Mouse (Mus musculus) heart, embryonic 11.5 days (tissue): ENCODE data around the gene Trp53rka. TPM values are rescaled to one million over a fixed set of nuclear protein-coding genes. Genes with fewer than 3 reads are reported as not detected.

Experiments used
- ATAC-seq: fragments of 200-750 bp; cut with Nextera tagmentation; replicated peaks from 2 replicates; pipeline ENCODE4 v1.8.0; 2017; ENCODE audit warnings: moderate library complexity; ENCODE audit not compliant: insufficient number of reproducible peaks, low FRiP score, low TSS enrichment
- H3K27ac ChIP-seq: fragments of 300-500 bp; sonication (generic); 2 replicates; pipeline ENCODE4 v1.5.1; 2014; ENCODE audit warnings: mild to moderate bottlenecking, low read depth, low read length
- H3K27me3 ChIP-seq: fragments of 300-500 bp; sonication (generic); 2 replicates; pipeline ENCODE4 v1.6.1; 2014; ENCODE audit warnings: mild to moderate bottlenecking, low read length, mixed read lengths; ENCODE audit not compliant: control insufficient read depth, insufficient read depth
- H3K36me3 ChIP-seq: fragments of 300-500 bp; sonication (generic); 2 replicates; pipeline ENCODE4 v1.6.1; 2014; ENCODE audit warnings: mild to moderate bottlenecking, low read length, moderate library complexity, mixed read lengths; ENCODE audit not compliant: control insufficient read depth, insufficient read depth
- H3K4me1 ChIP-seq: fragments of 300-500 bp; sonication (generic); 2 replicates; pipeline ENCODE4 v1.6.1; 2014; ENCODE audit warnings: low read length; ENCODE audit not compliant: control insufficient read depth, insufficient read depth
- H3K4me2 ChIP-seq: fragments of 300-500 bp; sonication (generic); 2 replicates; pipeline ENCODE4 v1.6.1; 2014; ENCODE audit warnings: mild to moderate bottlenecking, moderate library complexity
- H3K4me3 ChIP-seq: fragments of 300-500 bp; sonication (generic); 2 replicates; pipeline ENCODE4 v1.5.1; 2014; ENCODE audit warnings: low read depth, low read length
- H3K9ac ChIP-seq: fragments of 300-500 bp; sonication (generic); 2 replicates; pipeline ENCODE4 v1.6.1; 2014; ENCODE audit warnings: mild to moderate bottlenecking, low read depth, low read length, moderate library complexity
- H3K9me3 ChIP-seq: fragments of 300-500 bp; sonication (generic); replicated peaks from 2 replicates; pipeline ENCODE4 v1.6.1; 2016; ENCODE audit warnings: low read length; ENCODE audit not compliant: control insufficient read depth
- WGBS: fragments of 180-500 bp; shearing (Covaris S2); extraction: QIAGEN DNeasy Blood & Tissue Kit; methylation state at CpG from one replicate; pipeline ENCODE4 v1.1.7; 2014; ENCODE audit not compliant: insufficient replicate concordance; 5-methylcytosine and 5-hydroxymethylcytosine counted together
- polyA plus RNA-seq: library from polyadenylated mRNA; unstranded; fragments of >200 nt; fragmentation: Nextera tagmentation; extraction: Ambion mirVana; gene quantifications from 2 replicates; pipeline ENCODE4 v1.2.1, GENCODE M21; 2014

Trp53rka gene
- polyA plus RNA-seq, 1 experiment from 2014 or later, result 24.8 TPM

DNA sequence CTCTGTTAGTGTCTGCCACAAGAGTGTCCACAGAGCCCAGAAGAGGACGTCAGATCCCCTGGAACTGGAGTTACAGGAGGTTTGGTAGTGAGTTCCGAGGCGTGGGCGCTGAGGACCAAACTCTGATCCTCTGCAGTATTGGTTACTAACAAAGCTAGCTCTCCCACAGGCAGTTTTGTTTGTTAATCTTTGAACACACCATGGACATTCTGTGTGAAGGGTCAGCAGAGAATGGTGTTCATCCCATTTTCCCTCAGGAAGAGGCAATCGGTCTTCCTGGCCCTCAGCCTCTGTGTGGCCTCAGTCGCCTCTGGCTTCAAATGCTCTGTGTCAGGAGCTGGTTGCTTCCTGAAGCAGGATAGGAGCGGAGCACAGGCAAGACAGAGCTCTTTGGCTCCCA lies 17.7 kb downstream of the Trp53rka start:
- Histone ChIP-seq H3K9ac (no peak overlapping the region), H3K4me1 (0 out of 2 replicates have a peak, but pooled peaks cover 3% of the 10 kb centered on the region), H3K4me2 (no peak overlapping the region), H3K36me3 (no peaks in the 10 kb centered on the region), H3K27ac (no peak overlapping the region), H3K4me3 (no peak overlapping the region), H3K27me3 (peaks cover 30% of the 10 kb centered on the region), H3K9me3 (no peaks in the 10 kb centered on the region)
- ATAC-seq, result no peak
- 79% methylated on average over 7 of the region's 7 CpGs for WGBS

GRCm38 (mm10) chr2:165473003-165473402 lies 20.1 kb downstream of the Trp53rka start, which contains the start of gene Slc13a3:
Gene Slc13a3 (minus strand): TSS chr2:165473230.
- Histone ChIP-seq H3K4me3 (peak within 1 kb of the TSS; percentile 21), H3K27me3 (peaks cover 30% of the 10 kb centered on the region), H3K9ac (no peak within 1 kb of the TSS), H3K9me3 (no peaks in the 10 kb centered on the region), H3K4me2 (peak within 1 kb of the TSS; percentile 58), H3K36me3 (no peaks in the 10 kb centered on the region), H3K27ac (no peak within 1 kb of the TSS), H3K4me1 (0 out of 2 replicates have a peak, but pooled peaks cover 3% of the 10 kb centered on the region)
- ATAC-seq, result no peak
- 3% methylated on average over 35 of the region's 35 CpGs for WGBS

GRCm38 (mm10) chr2:165471943-165472342 lies 21.2 kb downstream of the Trp53rka start:
- no peak overlapping the region for H3K4me3 ChIP-seq
- H3K9me3 ChIP-seq, result no peaks in the 10 kb centered on the region
- ATAC-seq, result no peak
- 0 out of 2 replicates have a peak, but pooled peaks cover 3% of the 10 kb centered on the region for H3K4me1 ChIP-seq
- no peak overlapping the region for H3K27ac ChIP-seq
- peaks cover 30% of the 10 kb centered on the region for H3K27me3 ChIP-seq
- 67% methylated on average over 11 of the region's 11 CpGs for WGBS
- no peak overlapping the region for H3K4me2 ChIP-seq
- H3K9ac ChIP-seq, result no peak overlapping the region
- no peaks in the 10 kb centered on the region for H3K36me3 ChIP-seq

GRCm38 (mm10) chr2:165470167-165470566 lies 23.0 kb downstream of the Trp53rka start:
- 0 out of 2 replicates have a peak, but pooled peaks cover 3% of the 10 kb centered on the region for H3K4me1 ChIP-seq
- H3K4me3 ChIP-seq, result no peak overlapping the region
- H3K27ac ChIP-seq, result no peak overlapping the region
- H3K27me3 ChIP-seq, result peaks cover 34% of the 10 kb centered on the region
- H3K4me2 ChIP-seq, result no peak overlapping the region
- no peaks in the 10 kb centered on the region for H3K36me3 ChIP-seq
- 33% methylated on average over 5 of the region's 5 CpGs for WGBS
- ATAC-seq, result no peak
- H3K9ac ChIP-seq, result no peak overlapping the region
- H3K9me3 ChIP-seq, result no peaks in the 10 kb centered on the region

DNA sequence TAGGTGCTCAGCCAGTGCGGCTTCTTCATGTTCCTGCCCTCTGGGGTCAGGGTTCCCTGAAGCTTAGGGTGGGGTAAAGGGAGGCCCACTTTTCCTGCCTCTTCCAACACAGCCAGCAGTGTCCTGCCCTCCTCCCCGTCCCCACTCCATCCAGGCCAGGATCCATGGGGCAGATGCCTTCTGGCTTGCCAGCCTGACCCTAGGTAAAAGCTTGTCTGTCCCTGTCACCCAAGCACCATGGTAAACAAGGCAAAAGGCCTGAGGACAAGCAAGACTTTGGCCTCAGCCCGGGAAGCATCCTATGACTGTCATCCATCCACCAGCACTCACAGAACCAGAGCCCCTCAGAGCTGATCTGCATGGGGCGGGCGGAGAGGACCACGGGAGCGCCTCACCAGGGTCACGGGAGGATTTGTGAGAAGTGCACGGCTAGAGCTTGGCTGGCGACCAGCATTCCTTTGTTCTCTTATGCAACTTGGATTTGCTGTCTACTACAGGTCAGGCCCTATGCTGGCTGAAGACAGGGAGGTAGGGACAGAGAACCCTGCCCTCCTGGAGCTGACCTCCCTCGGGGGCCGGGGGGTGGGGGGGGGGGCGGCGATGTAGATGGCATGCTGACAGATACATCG lies 25.2 kb downstream of the Trp53rka start:
- Histone ChIP-seq H3K9me3 (no peaks in the 10 kb centered on the region), H3K9ac (no peak overlapping the region), H3K27ac (no peak overlapping the region), H3K36me3 (no peaks in the 10 kb centered on the region), H3K27me3 (peaks cover 22% of the 10 kb centered on the region), H3K4me1 (0 out of 2 replicates have a peak, but pooled peaks cover 1% of the 10 kb centered on the region), H3K4me2 (no peak overlapping the region), H3K4me3 (no peak overlapping the region)
- ATAC-seq, result no peak
- WGBS, result 48% methylated on average over 15 of the region's 15 CpGs

DNA sequence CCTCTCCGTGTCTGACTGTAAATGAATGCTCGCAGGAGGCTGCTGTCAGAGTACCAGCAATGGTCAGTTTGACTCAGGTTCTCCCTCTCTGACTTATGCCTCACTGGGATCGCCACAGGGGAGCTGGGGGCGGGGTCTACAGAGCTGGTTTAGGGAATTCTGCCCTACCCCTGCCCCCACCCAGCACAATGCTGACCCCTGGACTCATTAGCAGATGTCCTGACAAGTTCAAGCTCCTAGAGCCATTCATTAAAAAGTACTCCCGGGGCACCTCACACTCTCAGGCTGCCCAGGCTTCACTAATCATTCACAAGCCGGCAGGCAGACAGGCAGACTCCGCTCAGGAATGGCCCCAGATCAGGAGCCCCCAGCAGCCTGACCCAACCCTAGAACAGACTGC lies 33.5 kb downstream of the Trp53rka start:
- H3K9me3 ChIP-seq, result no peaks in the 10 kb centered on the region
- no peaks in the 10 kb centered on the region for H3K36me3 ChIP-seq
- no peak for ATAC-seq
- no peaks in the 10 kb centered on the region for H3K27me3 ChIP-seq
- H3K27ac ChIP-seq, result no peak overlapping the region
- 23% methylated on average over 7 of the region's 7 CpGs for WGBS
- H3K4me2 ChIP-seq, result no peak overlapping the region
- H3K4me1 ChIP-seq, result no peaks in the 10 kb centered on the region
- no peak overlapping the region for H3K9ac ChIP-seq
- H3K4me3 ChIP-seq, result no peak overlapping the region

DNA sequence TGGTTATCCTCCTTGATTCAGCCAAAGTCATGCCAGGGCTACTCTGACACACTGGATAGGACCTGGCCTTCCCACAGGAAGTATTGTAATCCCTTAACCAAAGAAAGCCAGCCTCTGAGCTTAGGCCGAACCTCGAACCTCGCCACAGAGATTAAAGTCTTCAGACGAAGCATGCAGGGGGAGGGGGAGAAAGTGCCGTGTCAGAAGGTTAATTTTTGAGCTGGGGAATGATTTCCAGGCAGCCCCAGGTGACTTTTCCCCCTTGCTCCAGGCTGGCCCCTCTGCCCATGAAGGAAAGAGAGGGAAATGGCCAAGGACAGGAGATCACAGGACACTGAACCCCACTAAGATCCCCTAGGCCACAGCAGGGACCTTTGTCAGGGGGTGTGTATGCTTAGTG lies 34.9 kb downstream of the Trp53rka start:
- no peak for ATAC-seq
- Histone ChIP-seq H3K36me3 (no peaks in the 10 kb centered on the region), H3K4me3 (no peak overlapping the region), H3K4me2 (no peak overlapping the region), H3K27ac (no peak overlapping the region), H3K9ac (no peak overlapping the region), H3K4me1 (no peaks in the 10 kb centered on the region), H3K9me3 (no peaks in the 10 kb centered on the region), H3K27me3 (no peaks in the 10 kb centered on the region)
- 62% methylated on average over 5 of the region's 5 CpGs for WGBS

- no peak for ATAC-seq
- no peaks in the 10 kb centered on the region for H3K4me1 ChIP-seq
- no peak overlapping the region for H3K4me3 ChIP-seq
- H3K9ac ChIP-seq, result no peak overlapping the region
- no peaks in the 10 kb centered on the region for H3K9me3 ChIP-seq
- no peaks in the 10 kb centered on the region for H3K36me3 ChIP-seq
- H3K27me3 ChIP-seq, result no peaks in the 10 kb centered on the region
- no peak overlapping the region for H3K27ac ChIP-seq
- 48% methylated on average over 2 of the region's 2 CpGs for WGBS
- H3K4me2 ChIP-seq, result no peak overlapping the region
These were observed 36.4 kb downstream of the Trp53rka start for GRCm38 (mm10) chr2:165456710-165457109.
